Mouse (Mus musculus) heart, embryonic 12.5 days (tissue): ENCODE data around the gene Spen. TPM values are rescaled to one million over a fixed set of nuclear protein-coding genes. Genes with fewer than 3 reads are reported as not detected.
"Not testable (repeated sequence)": the region's sequence is repeated elsewhere in the genome, so short reads cannot be mapped to it uniquely, and the experiment has no call there.

Experiments used
- ATAC-seq: fragments of 200-750 bp; cut with Nextera tagmentation; 2 replicates; pipeline ENCODE4 v1.8.0; 2017; ENCODE audit warnings: moderate TSS enrichment, moderate library complexity; ENCODE audit not compliant: insufficient number of reproducible peaks, low FRiP score
- H3K27ac ChIP-seq: fragments of 300-500 bp; sonication (generic); 2 replicates; pipeline ENCODE4 v1.5.1; 2016; ENCODE audit warnings: mild to moderate bottlenecking, moderate library complexity; ENCODE audit not compliant: poor library complexity, severe bottlenecking
- H3K27me3 ChIP-seq: fragments of 300-500 bp; sonication (generic); replicated peaks from 2 replicates; pipeline ENCODE4 v1.6.1; 2016; ENCODE audit warnings: mild to moderate bottlenecking, moderate library complexity
- H3K36me3 ChIP-seq: fragments of 300-500 bp; sonication (generic); 2 replicates; pipeline ENCODE4 v1.6.1; 2016; ENCODE audit warnings: mild to moderate bottlenecking, moderate library complexity
- H3K4me1 ChIP-seq: fragments of 300-500 bp; sonication (generic); replicated peaks from 2 replicates; pipeline ENCODE4 v1.6.1; 2016; ENCODE audit warnings: mild to moderate bottlenecking
- H3K4me2 ChIP-seq: fragments of 300-500 bp; sonication (generic); 2 replicates; pipeline ENCODE4 v1.6.1; 2016; ENCODE audit warnings: mild to moderate bottlenecking, moderate library complexity
- H3K4me3 ChIP-seq: fragments of 300-500 bp; sonication (generic); 2 replicates; pipeline ENCODE4 v1.5.1; 2016; ENCODE audit warnings: mild to moderate bottlenecking
- H3K9ac ChIP-seq: fragments of 300-500 bp; sonication (generic); 2 replicates; pipeline ENCODE4 v1.6.1; 2016; ENCODE audit warnings: mild to moderate bottlenecking, moderate library complexity
- H3K9me3 ChIP-seq: fragments of 300-500 bp; sonication (generic); replicated peaks from 2 replicates; pipeline ENCODE4 v1.6.1; 2016; ENCODE audit warnings: mild to moderate bottlenecking, moderate library complexity
- WGBS: fragments of 180-500 bp; shearing (Covaris S2); methylation state at CpG from one replicate; pipeline ENCODE4 v1.1.7; 2016; 5-methylcytosine and 5-hydroxymethylcytosine counted together
- polyA plus RNA-seq: library from polyadenylated mRNA; unstranded; fragments of >200 nt; fragmentation: Nextera tagmentation; extraction: Ambion mirVana; gene quantifications from 2 replicates; pipeline ENCODE4 v1.2.1, GENCODE M21; 2016

The Spen gene
- polyA plus RNA-seq, 1 experiment from 2014 or later = 9.1 TPM

DNA sequence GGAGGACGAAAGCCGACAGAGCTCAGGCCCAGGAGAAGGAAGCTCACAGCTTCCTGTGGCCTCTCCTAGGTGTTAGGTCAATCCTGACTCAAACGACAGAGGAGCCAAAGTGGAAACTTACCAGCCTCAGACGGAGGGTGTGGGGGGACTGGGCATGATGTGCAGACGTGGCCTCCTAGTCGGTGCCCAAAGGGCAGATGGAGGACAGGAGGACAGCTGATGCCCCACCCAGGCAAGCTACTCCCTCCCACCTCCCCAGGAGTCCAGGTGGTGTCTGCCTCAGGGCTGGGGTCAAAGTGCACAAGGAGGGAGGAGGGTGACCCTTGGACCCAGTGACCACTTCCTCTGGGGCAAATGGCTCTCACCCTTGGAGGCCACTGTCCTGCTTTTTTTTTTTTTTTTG is 32.9 kb upstream of the Spen start:
- no peak overlapping the region for H3K4me3 ChIP-seq
- no peak overlapping the region for H3K27ac ChIP-seq
- peaks cover 2% of the 10 kb centered on the region for H3K36me3 ChIP-seq
- no peaks in the 10 kb centered on the region for H3K9me3 ChIP-seq
- no peak for ATAC-seq
- H3K27me3 ChIP-seq = no peaks in the 10 kb centered on the region
- 0 out of 2 replicates have a peak overlapping the region, but pooled peaks have one; percentile 29 for H3K9ac ChIP-seq
- WGBS = 46% methylated on average over 6 of the region's 6 CpGs
- peaks cover 31% of the 10 kb centered on the region for H3K4me1 ChIP-seq
- no peak overlapping the region for H3K4me2 ChIP-seq

DNA sequence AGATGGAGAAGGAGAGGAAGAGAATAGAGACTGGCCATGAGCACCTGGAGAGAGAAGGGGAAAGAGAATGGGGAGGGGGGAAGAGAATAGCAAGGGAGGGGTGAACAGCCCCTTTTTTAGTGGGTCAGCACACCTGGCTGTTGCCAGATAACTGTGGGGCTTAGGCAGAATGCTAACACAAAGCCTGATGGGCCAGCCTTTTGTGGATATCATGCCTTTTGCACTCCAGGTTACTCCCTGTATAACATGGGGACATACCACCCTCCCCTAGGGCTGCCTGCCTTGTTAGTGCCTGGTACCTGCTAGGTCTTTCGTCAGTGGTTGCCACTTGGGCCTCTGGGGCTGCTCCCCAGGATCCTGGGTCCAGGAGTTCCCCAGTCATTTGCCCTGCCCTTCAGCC is 32.4 kb upstream of the Spen start:
- H3K4me1 ChIP-seq = peaks cover 31% of the 10 kb centered on the region
- H3K27ac ChIP-seq = no peak overlapping the region
- no peak for ATAC-seq
- no peaks in the 10 kb centered on the region for H3K27me3 ChIP-seq
- no peak overlapping the region for H3K4me2 ChIP-seq
- H3K36me3 ChIP-seq = no peaks in the 10 kb centered on the region
- WGBS = 70% methylated on average over 1 of the region's 1 CpGs
- H3K9me3 ChIP-seq = no peaks in the 10 kb centered on the region
- 0 out of 2 replicates have a peak overlapping the region, but pooled peaks have one; percentile 29 for H3K9ac ChIP-seq
- H3K4me3 ChIP-seq = no peak overlapping the region

DNA sequence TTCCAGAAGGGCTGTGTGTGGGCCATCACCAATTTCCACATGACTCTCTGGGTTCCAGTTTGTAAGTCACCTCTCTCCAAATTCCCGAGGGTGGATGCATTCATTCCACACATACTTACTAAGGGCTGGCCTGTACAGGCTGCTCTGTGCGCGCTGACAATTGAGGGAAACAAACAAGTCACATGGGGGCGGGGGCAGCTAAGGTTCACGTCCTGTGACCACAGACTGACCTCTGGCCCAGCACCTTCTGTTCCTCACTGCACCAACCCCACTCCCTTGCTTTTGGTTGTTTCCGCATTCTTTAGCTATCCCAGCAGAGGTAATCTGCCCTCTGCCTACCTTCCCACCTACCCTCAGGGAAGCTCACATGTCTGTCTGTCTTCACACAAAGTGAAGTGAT is 31.6 kb upstream of the Spen start:
- WGBS = 35% methylated on average over 6 of the region's 6 CpGs
- Histone ChIP-seq H3K4me2 (no peak overlapping the region), H3K9me3 (no peaks in the 10 kb centered on the region), H3K27ac (no peak overlapping the region), H3K4me1 (peaks cover 33% of the 10 kb centered on the region), H3K36me3 (no peaks in the 10 kb centered on the region), H3K9ac (no peak overlapping the region), H3K27me3 (no peaks in the 10 kb centered on the region), H3K4me3 (no peak overlapping the region)
- no peak for ATAC-seq

DNA sequence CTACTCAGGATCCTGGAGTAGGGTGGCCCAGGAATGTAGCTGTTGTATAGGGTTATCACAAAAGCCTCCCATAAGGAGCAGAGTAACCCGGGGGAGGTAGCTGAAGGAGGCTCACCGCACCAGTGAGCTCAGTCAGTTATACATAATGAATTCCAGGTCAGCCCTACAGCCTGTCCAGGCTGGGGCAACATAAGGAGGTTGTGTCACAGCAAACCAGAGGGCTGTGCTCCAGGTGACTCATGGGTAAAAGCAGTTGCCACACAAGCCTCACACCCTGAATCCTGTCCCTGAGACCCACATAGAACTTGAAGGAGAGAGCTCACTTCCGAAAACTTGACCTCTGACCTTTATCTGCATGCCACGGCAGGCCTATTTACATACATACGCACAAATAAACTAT is 30.6 kb upstream of the Spen start:
- no peak for ATAC-seq
- Histone ChIP-seq H3K9ac (no peak overlapping the region), H3K36me3 (no peaks in the 10 kb centered on the region), H3K27me3 (no peaks in the 10 kb centered on the region), H3K4me1 (peaks cover 29% of the 10 kb centered on the region), H3K9me3 (no peaks in the 10 kb centered on the region), H3K27ac (no peak overlapping the region), H3K4me2 (no peak overlapping the region), H3K4me3 (no peak overlapping the region)
- 87% methylated on average over 5 of the region's 5 CpGs for WGBS

DNA sequence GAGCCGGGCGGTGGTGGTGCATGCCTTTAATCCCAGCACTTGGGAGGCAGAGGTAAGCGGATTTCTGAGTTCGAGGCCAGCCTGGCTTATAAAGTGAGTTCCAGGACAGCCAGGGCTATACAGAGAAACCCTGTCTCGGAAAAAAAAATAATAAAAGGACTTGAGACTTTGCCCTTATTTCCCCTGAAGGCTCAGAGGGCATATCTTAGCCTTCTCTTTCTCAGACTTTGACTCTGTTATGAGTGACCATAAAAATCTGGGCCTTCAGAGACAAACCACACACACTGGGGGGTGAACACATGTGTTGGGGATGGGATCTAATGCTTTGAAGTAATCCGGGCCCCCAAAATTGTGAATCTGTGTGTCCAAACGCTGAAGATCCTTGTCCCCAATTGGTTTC is 28.8 kb upstream of the Spen start:
- H3K27me3 ChIP-seq, H3K36me3 ChIP-seq, H3K4me2 ChIP-seq, H3K4me3 ChIP-seq, H3K9me3 ChIP-seq, H3K27ac ChIP-seq, H3K9ac ChIP-seq, ATAC-seq: not testable (repeated sequence)
- WGBS = 85% methylated on average over 7 of the region's 7 CpGs
- H3K4me1 ChIP-seq = peaks cover 16% of the 10 kb centered on the region

DNA sequence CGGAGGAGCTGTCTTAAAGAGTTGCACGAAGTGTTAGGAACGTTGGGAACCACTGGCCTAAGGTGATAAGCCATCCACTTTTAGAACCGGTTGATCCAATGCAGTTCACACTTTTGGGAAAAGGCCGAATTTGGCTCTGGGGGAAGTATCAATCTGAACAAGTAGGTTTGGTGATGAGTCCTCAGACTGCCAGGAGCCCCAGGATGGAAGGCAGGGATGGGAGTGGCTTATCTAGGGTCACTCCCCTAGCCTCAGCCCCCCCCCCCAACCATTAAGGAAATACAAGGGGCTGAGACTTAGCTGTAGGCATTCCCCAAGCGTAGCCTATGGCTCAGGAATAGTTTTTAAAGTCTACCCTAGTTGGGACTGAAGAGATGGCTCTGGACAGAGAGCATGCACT is 27.8 kb upstream of the Spen start:
- H3K4me1 ChIP-seq = peaks cover 13% of the 10 kb centered on the region
- no peaks in the 10 kb centered on the region for H3K9me3 ChIP-seq
- H3K4me2 ChIP-seq = no peak overlapping the region
- H3K9ac ChIP-seq = no peak overlapping the region
- WGBS = 71% methylated on average over 6 of the region's 6 CpGs
- H3K27ac ChIP-seq = no peak overlapping the region
- no peaks in the 10 kb centered on the region for H3K27me3 ChIP-seq
- H3K36me3 ChIP-seq = no peaks in the 10 kb centered on the region
- no peak overlapping the region for H3K4me3 ChIP-seq
- no peak for ATAC-seq

DNA sequence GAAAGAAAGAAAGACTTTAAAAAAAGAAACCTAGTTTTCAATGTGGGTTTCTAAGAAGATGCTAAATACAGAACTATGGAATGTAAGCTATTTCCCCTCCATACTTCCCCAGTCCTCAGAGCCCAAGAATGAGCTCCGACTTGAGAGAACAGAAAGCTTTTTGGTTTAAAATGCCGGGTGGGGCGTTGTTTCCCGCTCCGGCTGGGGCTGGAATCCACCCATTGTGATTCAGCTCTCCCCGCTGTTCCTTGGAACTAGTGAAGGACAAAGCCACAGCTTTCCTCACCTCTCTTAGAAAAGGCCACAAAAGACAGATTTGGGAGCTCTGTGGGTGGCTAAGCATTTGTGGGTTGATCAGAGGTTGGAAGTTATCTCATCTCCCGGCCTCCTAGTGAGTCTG is 26.9 kb upstream of the Spen start:
- Histone ChIP-seq H3K9ac (no peak overlapping the region), H3K27ac (no peak overlapping the region), H3K4me3 (no peak overlapping the region), H3K4me1 (peaks cover 11% of the 10 kb centered on the region), H3K36me3 (no peaks in the 10 kb centered on the region), H3K4me2 (no peak overlapping the region), H3K27me3 (no peaks in the 10 kb centered on the region), H3K9me3 (no peaks in the 10 kb centered on the region)
- WGBS = 50% methylated on average over 7 of the region's 7 CpGs
- no peak for ATAC-seq

DNA sequence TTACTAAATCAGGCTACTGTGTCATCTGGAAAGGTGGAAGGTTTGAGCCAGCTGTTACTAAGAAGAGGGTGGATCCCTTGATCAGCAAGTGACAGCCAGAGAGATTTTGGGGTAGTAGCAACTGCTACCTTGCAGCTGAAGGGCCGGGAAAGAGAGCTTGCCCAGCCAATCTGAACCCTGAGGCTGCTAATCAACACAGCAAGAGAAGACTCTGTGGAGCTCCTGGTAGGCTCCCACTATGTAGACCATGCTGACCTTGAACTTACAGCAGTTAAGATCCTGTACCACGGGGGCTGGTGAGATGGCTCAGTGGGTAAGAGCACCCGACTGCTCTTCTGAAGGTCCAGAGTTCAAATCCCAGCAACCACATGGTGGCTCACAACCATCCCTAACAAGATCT is 26.3 kb upstream of the Spen start:
- Histone ChIP-seq H3K27me3 (no peaks in the 10 kb centered on the region), H3K4me2 (no peak overlapping the region), H3K4me3 (no peak overlapping the region), H3K9ac (no peak overlapping the region), H3K27ac (no peak overlapping the region), H3K36me3 (no peaks in the 10 kb centered on the region), H3K4me1 (peaks cover 5% of the 10 kb centered on the region; the same call in 1 of the 2 replicates), H3K9me3 (no peaks in the 10 kb centered on the region)
- WGBS = 76% methylated on average over 3 of the region's 3 CpGs
- ATAC-seq = no peak

DNA sequence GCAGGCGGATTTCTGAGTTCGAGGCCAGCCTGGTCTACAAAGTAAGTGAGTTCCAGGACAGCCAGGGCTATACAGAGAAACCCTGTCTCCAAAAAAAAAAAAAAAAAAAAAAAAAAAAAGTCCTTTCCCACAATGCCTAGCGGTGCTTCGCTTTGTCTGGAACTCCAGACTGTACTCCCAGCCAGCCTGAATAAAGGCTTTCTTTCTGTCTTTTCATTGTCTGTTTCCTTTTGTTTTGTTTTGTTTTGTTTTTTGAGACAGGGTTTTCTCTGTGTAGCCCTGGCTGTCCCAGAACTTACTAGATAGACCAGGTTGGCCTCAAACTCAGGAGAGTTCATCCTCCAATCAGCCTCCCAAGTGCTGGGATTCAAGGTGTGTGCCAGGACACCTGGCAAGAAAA is 25.8 kb upstream of the Spen start:
- H3K36me3 ChIP-seq = no peaks in the 10 kb centered on the region
- no peak overlapping the region for H3K9ac ChIP-seq
- no peak overlapping the region for H3K27ac ChIP-seq
- no peak overlapping the region for H3K4me2 ChIP-seq
- H3K4me3 ChIP-seq = no peak overlapping the region
- no peaks in the 10 kb centered on the region for H3K27me3 ChIP-seq
- no peak for ATAC-seq
- H3K9me3 ChIP-seq = no peaks in the 10 kb centered on the region
- 83% methylated on average over 4 of the region's 4 CpGs for WGBS
- H3K4me1 ChIP-seq = peaks cover 9% of the 10 kb centered on the region; the same call in 1 of the 2 replicates

DNA sequence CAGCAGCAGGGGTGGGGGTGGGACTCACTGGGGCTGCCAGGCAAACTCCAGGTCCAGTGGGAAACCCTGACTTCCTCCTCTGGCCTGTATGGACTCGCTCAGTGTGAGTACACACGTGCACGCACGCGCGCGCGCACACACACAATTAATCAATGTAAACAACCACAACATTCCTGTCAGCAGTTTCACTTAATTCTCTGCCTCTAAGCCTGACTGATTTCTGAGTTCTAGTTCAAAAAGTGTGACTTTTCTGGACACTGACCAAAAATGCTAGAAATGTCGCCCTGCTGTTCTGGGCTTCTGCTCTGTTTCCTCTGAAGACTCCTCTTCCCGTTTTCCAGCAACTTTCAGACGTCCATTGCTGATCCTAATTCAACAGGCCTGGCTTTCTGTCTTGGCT is 23.9 kb upstream of the Spen start:
- Histone ChIP-seq H3K9me3 (no peaks in the 10 kb centered on the region), H3K27me3 (no peaks in the 10 kb centered on the region), H3K4me1 (peaks cover 25% of the 10 kb centered on the region), H3K4me2 (no peak overlapping the region), H3K4me3 (no peak overlapping the region), H3K27ac (no peak overlapping the region), H3K9ac (no peak overlapping the region), H3K36me3 (no peaks in the 10 kb centered on the region)
- no peak for ATAC-seq
- WGBS = 81% methylated on average over 11 of the region's 11 CpGs

DNA sequence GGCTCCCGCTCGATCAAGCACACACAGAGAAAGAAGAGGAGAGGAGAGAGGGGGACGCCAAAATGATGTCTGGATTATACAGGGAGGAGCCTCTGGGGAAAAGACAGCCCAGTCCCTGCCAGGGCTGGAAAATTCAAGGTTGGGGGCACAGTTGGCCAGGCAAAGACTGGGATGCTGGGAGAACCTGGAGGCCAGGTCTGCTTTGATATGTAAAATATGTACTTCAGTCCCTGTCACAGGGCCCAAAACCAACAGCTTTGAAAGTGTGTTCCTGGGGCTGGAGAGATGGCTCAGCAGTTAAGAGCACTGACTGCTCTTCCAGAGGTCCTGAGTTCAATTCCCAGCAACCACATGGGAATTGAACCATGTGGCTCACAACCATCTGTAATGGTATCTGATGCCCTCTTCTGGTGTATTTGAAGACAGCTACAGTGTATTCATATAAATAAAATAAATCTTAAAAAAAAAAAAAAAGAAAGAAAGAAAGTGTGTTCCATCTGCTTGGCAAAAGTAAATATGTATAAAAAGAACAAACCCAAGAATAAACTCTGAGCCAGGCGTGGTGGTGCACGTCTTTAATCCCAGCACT is 23.0 kb upstream of the Spen start:
- H3K9ac ChIP-seq, H3K27me3 ChIP-seq, H3K4me3 ChIP-seq, H3K36me3 ChIP-seq, H3K9me3 ChIP-seq, ATAC-seq, H3K27ac ChIP-seq, H3K4me2 ChIP-seq: not testable (repeated sequence)
- peaks cover 25% of the 10 kb centered on the region for H3K4me1 ChIP-seq
- WGBS = 67% methylated on average over 5 of the region's 5 CpGs

DNA sequence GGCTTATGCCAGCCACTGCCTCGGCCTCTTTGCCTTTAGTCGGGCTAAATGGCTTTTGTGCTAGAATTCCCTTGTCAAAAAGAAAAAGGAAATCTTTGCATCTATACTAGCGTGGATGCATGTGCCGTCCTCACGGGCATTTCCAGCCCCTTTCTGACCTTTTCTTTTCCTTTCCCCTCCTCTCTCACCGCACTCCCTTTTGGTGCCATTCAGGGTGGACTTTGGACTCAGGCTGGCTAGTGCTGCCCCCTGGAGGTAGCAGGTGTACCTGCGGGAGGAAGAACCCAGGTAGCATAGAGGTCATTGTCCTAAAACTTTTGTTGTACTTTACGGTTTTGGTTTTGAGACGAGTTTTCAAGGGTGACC is 21.5 kb upstream of the Spen start:
- H3K36me3 ChIP-seq = no peaks in the 10 kb centered on the region
- H3K9me3 ChIP-seq = no peaks in the 10 kb centered on the region
- peak overlapping the region; percentile 73 for H3K9ac ChIP-seq
- H3K4me2 ChIP-seq = peak overlapping the region; percentile 96
- H3K27me3 ChIP-seq = no peaks in the 10 kb centered on the region
- H3K4me3 ChIP-seq = peak overlapping the region; percentile 53
- 3% methylated on average over 9 of the region's 9 CpGs for WGBS
- peak; percentile 72 for ATAC-seq
- H3K4me1 ChIP-seq = peaks cover 24% of the 10 kb centered on the region
- H3K27ac ChIP-seq = peak overlapping the region; percentile 97
